Mouse (Mus musculus) kidney, postnatal 4 days (tissue): ENCODE measurements around the gene Irx5.

Experiments used
- DNase-seq, 2 experiments: peaks; one replicate each; pipeline ENCODE4 v3.0.0; 2021; ENCODE audit warnings: mixed read lengths in 2 of 2

The Irx5 gene

DNA sequence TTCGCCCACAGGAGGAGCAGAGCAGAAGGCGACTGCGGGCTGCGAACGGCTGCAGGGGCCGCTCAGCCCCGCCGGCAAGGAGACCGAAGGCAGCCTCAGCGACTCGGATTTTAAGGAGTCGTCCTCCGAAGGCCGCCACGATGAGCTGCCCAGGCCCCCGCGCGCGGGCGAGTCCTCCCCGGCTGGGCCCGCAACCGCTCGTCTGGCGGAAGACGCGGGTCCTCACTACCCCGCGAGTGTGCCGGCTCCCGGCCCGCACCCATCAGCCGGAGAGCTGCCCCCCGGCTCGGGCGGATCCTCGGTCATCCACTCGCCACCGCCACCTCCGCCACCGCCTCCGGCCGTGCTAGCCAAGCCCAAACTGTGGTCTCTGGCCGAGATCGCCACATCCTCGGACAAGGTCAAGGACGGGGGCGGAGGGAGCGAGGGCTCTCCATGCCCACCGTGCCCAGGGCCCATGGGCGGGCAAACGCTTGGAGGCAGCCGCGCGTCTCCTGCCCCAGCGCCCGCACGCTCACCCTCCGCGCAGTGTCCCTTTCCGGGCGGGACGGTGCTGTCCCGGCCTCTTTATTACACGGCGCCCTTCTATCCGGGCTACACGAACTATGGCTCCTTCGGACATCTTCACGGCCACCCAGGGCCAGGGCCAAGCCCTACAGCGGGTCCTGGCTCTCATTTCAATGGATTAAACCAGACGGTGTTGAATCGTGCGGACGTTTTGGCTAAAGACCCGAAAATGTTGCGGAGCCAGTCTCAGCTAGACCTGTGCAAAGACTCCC lies 2.8 kb downstream of the Irx5 start:
- DNase-seq, result peak; percentile 39 to 60

DNA sequence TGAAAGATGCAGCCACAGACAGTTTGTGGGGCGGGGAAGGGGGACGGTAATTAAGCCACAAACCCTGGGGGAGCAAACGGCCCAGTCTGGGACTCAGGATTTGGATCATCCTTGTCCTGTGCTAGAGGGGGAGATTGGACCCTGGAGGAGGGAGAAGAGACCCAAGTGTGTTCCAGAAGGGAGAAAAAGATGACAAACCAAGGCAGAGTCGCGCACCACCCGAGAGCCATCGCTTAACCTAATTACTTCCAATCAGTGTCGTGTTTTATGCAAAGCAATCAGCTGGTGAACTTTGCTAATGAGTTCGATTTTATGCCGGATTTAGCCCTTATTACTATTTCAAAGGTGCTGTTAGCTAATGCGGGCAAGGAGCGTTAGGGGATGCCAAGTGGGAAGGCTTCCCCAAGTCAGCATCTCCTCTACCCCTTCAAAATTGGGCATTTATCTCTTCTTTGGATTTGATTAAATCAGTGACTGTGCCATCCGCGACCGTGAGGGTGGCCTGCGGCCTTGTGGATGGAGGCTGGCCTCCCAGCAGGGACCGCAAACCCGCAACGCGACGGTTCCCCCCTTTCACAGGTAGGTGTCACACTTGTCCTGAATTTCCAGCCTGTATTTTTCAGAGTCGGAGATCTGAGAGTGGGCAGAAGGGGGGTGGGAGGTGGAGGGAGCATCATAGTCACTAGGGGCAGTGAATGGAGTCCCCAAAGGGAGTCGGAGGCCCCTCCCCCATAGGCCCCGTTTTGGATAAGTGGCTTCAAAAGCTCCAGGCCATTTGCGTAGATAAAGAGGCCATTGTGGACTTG lies 4.3 kb downstream of the Irx5 start:
- DNase-seq, result peak; percentile 72 to 78

- peak in 1 of 2 experiments; percentile 44 for DNase-seq
Observed at GRCm38 (mm10) chr8:92362396-92363115, 5.1 kb downstream of the Irx5 start.

GRCm38 (mm10) chr8:92363217-92364147 lies 6.1 kb downstream of the Irx5 start:
- DNase-seq, result peak; percentile 37 to 44

- peak; percentile 82 to 86 for DNase-seq
Observed at GRCm38 (mm10) chr8:92364148-92364775, 6.8 kb downstream of the Irx5 start.

- DNase-seq, result peak; percentile 25 to 46
Observed at GRCm38 (mm10) chr8:92364776-92365240, 7.4 kb downstream of the Irx5 start.

DNA sequence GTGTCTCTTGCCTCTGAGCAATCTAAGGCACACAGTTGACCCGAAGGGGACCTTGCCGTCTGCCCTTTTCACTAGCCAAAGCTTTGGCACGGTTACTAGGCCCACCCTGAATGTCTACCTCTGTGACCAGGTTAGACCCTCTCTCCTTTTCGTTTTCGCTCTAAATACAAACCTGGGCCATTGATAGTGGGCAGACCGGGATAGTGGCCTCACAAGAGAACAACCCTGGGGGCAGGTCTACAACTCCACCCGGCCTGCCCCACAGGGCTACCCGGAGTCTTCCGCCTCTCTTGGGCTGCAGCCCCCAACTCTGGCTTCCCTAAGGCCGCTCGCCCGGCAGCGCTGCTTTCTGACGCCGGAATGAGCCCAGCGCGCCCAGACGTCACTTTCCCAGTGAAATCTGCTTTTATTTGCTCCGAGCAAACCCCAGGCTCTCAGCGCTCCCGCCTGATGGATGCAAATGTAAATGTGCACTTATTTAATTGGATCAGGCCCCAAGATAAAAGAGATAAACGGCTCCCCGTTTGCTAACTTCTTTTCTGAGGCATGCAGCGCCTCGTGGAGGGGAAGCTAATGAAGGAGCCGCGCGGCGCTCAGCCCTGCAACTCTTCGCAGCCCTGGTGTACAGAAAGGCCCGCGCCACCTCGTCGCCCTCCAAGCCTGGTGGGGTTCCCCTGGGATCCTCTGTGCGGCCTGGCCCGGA lies 8.0 kb downstream of the Irx5 start:
- peak; percentile 47 to 66 for DNase-seq

- DNase-seq, result peak in 1 of 2 experiments; percentile 12
Observed at GRCm38 (mm10) chr8:92365944-92366735, 8.7 kb downstream of the Irx5 start.

GRCm38 (mm10) chr8:92366736-92367267 lies 9.4 kb downstream of the Irx5 start:
- peak; percentile 61 to 69 for DNase-seq

DNA sequence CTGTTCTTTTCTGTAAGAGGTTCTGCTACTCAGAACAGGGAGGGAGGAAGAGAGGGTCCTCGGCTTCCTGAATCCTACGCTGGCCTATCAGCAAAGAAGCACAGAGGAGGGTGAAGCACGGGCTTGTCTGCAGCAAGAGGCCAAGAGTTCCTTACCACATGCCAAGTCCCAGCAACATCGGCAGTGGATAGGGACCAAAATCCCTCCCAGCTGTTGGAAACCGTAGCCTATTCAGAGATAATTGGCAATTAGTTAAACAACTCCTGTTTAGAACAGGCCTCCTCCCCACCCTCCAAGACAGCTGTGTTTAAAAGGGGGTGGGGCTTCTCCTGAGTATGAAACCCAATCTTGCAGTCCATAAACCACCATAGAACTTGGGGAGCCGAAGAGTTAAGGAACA lies 22.1 kb downstream of the Irx5 start:
- DNase-seq, result no peak

DNA sequence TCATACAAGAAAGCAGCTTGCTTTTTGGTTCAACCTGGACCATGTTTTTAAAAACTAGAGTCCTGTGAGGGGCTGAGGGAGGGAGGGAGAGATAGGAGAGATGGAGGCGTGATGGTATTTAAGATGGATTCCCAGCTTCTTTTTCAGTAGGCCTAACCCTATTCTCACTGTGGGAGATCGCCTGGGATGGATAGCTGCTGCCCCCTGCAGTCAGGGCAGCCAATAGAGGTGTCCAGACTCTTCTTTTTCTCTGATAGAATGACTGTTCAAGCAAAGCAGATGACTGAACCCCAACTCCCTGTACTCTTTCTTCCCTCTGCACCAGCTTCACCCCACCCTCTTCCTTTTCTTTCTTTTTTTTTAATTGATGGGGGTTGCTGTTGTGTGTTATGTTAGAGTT lies 23.1 kb downstream of the Irx5 start:
- peak in 1 of 2 experiments; percentile 21 for DNase-seq

- DNase-seq, result no peak
Observed at GRCm38 (mm10) chr8:92387893-92388292, 30.5 kb downstream of the Irx5 start.

GRCm38 (mm10) chr8:92404218-92404617 lies 46.8 kb downstream of the Irx5 start:
- DNase-seq, result no peak

GRCm38 (mm10) chr8:92408092-92408491 lies 50.7 kb downstream of the Irx5 start:
- no peak for DNase-seq

DNA sequence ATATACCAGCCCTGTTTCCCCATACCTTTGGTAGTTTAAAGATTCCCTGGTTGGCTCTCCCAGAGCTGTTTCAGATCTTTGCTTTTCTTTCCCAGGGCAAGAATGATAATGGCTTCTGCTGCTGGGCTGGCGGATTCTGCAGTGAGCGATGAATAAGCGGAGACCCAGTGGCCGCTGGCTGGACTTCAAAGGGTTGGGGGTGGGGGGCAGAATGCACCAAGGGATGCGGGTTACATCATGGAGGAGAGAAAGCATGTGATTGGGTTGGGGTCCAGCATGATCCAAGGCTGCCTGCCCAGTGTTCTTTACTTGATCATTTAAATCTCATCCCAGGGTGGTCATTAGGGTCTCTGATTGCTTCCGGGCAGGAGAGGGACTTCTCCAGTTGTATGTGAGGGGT lies 56.2 kb downstream of the Irx5 start:
- no peak for DNase-seq

- DNase-seq, result no peak
Observed at GRCm38 (mm10) chr8:92420666-92421065, 63.2 kb downstream of the Irx5 start.
